Mouse (Mus musculus) thymus, postnatal 25 days (tissue): ENCODE measurements around the gene Gje1.
A peak's percentile ranks its signal among the peaks of the same experiment; 100 is the strongest.

ENCODE experiments used
- DNase-seq: peaks from one replicate; pipeline ENCODE4 v3.0.0; 2022

Gene Gje1

GRCm38 (mm10) chr10:14718114-14718513 is at the start of gene Gje1:
Gene Gje1 (minus strand): TSS chr10:14718214.
- DNase-seq, result no peak

GRCm38 (mm10) chr10:14760618-14761017 is 42.6 kb upstream of the Gje1 start:
- no peak for DNase-seq

GRCm38 (mm10) chr10:14759665-14760558 is 41.9 kb upstream of the Gje1 start:
- DNase-seq, result no peak

- DNase-seq, result no peak
These were observed 16.3 kb upstream of the Gje1 start for GRCm38 (mm10) chr10:14734285-14734684.

- no peak for DNase-seq
These were observed 7.7 kb upstream of the Gje1 start for GRCm38 (mm10) chr10:14725671-14726070.

GRCm38 (mm10) chr10:14705072-14706066 is 12.6 kb downstream of the Gje1 start, which contains the start of the genes Vta1 and Nmbr:
Gene Vta1 (minus strand): TSS chr10:14705560.
Gene Nmbr (plus strand): TSS chr10:14705591.
- DNase-seq, result peak; percentile 98

GRCm38 (mm10) chr10:14703830-14704420 is 14.1 kb downstream of the Gje1 start:
- no peak for DNase-seq

- DNase-seq, result no peak
These were observed 14.8 kb downstream of the Gje1 start for GRCm38 (mm10) chr10:14703239-14703638.

GRCm38 (mm10) chr10:14690349-14690748 is 27.7 kb downstream of the Gje1 start:
- no peak for DNase-seq

GRCm38 (mm10) chr10:14688785-14689442 is 29.1 kb downstream of the Gje1 start:
- DNase-seq, result no peak

- no peak for DNase-seq
These were observed 32.4 kb downstream of the Gje1 start for GRCm38 (mm10) chr10:14685663-14686062.

- DNase-seq, result no peak
These were observed 51.9 kb downstream of the Gje1 start for GRCm38 (mm10) chr10:14666147-14666546.
